Mouse (Mus musculus): ENCODE measurements around the gene Tap2. TPM values are rescaled to one million over a fixed set of nuclear protein-coding genes. Genes with fewer than 3 reads are reported as not detected.
"Not testable (repeated sequence)": the region's sequence is repeated elsewhere in the genome, so short reads cannot be mapped to it uniquely, and the experiment has no call there.

The Tap2 gene
- polyA plus RNA-seq, 1 experiment from 2014 or later, result 7.4 TPM

- not testable (repeated sequence) for H3K9ac ChIP-seq (ENCODE audit: low read depth, low read length); H3K4me2 ChIP-seq; H3K27me3 ChIP-seq (replicated peaks; ENCODE audit: control insufficient read depth, insufficient read depth, low read length); H3K4me3 ChIP-seq (ENCODE audit: low read depth, low read length); H3K9me3 ChIP-seq (ENCODE audit: control insufficient read depth, low read length); H3K4me1 ChIP-seq (replicated peaks; ENCODE audit: control insufficient read depth, insufficient read depth, low read length); ATAC-seq (replicated peaks; ENCODE audit: low FRiP score); H3K27ac ChIP-seq (ENCODE audit: low read depth, low read length); DNase-seq (ENCODE audit: low spot score); H3K36me3 ChIP-seq (ENCODE audit: control insufficient read depth, insufficient read depth, low read length)
- 97% methylated on average over 13 of the region's 23 CpGs for WGBS
These were observed 22.6 kb downstream of the Tap2 start for GRCm38 (mm10) chr17:34225911-34226310.

GRCm38 (mm10) chr17:34230971-34231370 is 27.6 kb downstream of the Tap2 start:
- H3K9me3 ChIP-seq (ENCODE audit: control insufficient read depth, low read length); DNase-seq (ENCODE audit: low spot score); H3K4me2 ChIP-seq; H3K4me3 ChIP-seq (ENCODE audit: low read depth, low read length); H3K9ac ChIP-seq (ENCODE audit: low read depth, low read length); H3K27ac ChIP-seq (ENCODE audit: low read depth, low read length); ATAC-seq (replicated peaks; ENCODE audit: low FRiP score); H3K27me3 ChIP-seq (replicated peaks; ENCODE audit: control insufficient read depth, insufficient read depth, low read length); H3K4me1 ChIP-seq (replicated peaks; ENCODE audit: control insufficient read depth, insufficient read depth, low read length); H3K36me3 ChIP-seq (ENCODE audit: control insufficient read depth, insufficient read depth, low read length): not testable (repeated sequence)
- 88% methylated on average over 6 of the region's 9 CpGs for WGBS

- not testable (repeated sequence) for H3K27me3 ChIP-seq (replicated peaks; ENCODE audit: control insufficient read depth, insufficient read depth, low read length); H3K4me3 ChIP-seq (ENCODE audit: low read depth, low read length); H3K9ac ChIP-seq (ENCODE audit: low read depth, low read length); H3K4me1 ChIP-seq (replicated peaks; ENCODE audit: control insufficient read depth, insufficient read depth, low read length); H3K9me3 ChIP-seq (ENCODE audit: control insufficient read depth, low read length); DNase-seq (ENCODE audit: low spot score); ATAC-seq (replicated peaks; ENCODE audit: low FRiP score); H3K36me3 ChIP-seq (ENCODE audit: control insufficient read depth, insufficient read depth, low read length); H3K27ac ChIP-seq (ENCODE audit: low read depth, low read length); H3K4me2 ChIP-seq
- 89% methylated on average over 6 of the region's 7 CpGs for WGBS
These were observed 28.7 kb downstream of the Tap2 start for GRCm38 (mm10) chr17:34232021-34232420.

GRCm38 (mm10) chr17:34234926-34235325 is 31.6 kb downstream of the Tap2 start:
- 44% methylated on average over 9 of the region's 9 CpGs for WGBS
- H3K4me2 ChIP-seq, result no peak overlapping the region
- no peak for ATAC-seq (replicated peaks; ENCODE audit: low FRiP score)

GRCm38 (mm10) chr17:34236691-34237090 is 33.4 kb downstream of the Tap2 start:
- Histone ChIP-seq H3K36me3 (ENCODE audit: control insufficient read depth, insufficient read depth, low read length) (no peaks in the 10 kb centered on the region), H3K4me1 (replicated peaks; ENCODE audit: control insufficient read depth, insufficient read depth, low read length) (no peaks in the 10 kb centered on the region), H3K4me3 (ENCODE audit: low read depth, low read length) (no peak overlapping the region), H3K27me3 (replicated peaks; ENCODE audit: control insufficient read depth, insufficient read depth, low read length) (no peaks in the 10 kb centered on the region), H3K27ac (ENCODE audit: low read depth, low read length) (no peak overlapping the region), H3K4me2 (no peak overlapping the region), H3K9ac (ENCODE audit: low read depth, low read length) (no peak overlapping the region), H3K9me3 (ENCODE audit: control insufficient read depth, low read length) (no peaks in the 10 kb centered on the region)
- no peak for ATAC-seq (replicated peaks; ENCODE audit: low FRiP score)
- 73% methylated on average over 5 of the region's 5 CpGs for WGBS
- DNase-seq (ENCODE audit: low spot score), result no peak

More at GRCm38 (mm10) chr17:34234926-34235325, 31.6 kb downstream of the Tap2 start:
- no peak overlapping the region for H3K4me3 ChIP-seq (ENCODE audit: low read depth, low read length)
- no peak overlapping the region for H3K27ac ChIP-seq (ENCODE audit: low read depth, low read length)
- H3K9me3 ChIP-seq (ENCODE audit: control insufficient read depth, low read length), result no peaks in the 10 kb centered on the region
- H3K9ac ChIP-seq (ENCODE audit: low read depth, low read length), result no peak overlapping the region
- DNase-seq (ENCODE audit: low spot score), result peak; percentile 48
- no peaks in the 10 kb centered on the region for H3K27me3 ChIP-seq (replicated peaks; ENCODE audit: control insufficient read depth, insufficient read depth, low read length)
- H3K4me1 ChIP-seq (replicated peaks; ENCODE audit: control insufficient read depth, insufficient read depth, low read length), result no peaks in the 10 kb centered on the region
- no peaks in the 10 kb centered on the region for H3K36me3 ChIP-seq (ENCODE audit: control insufficient read depth, insufficient read depth, low read length)

GRCm38 (mm10) chr17:34237741-34238140 is 34.4 kb downstream of the Tap2 start:
- ATAC-seq (replicated peaks; ENCODE audit: low FRiP score), result no peak
- no peak overlapping the region for H3K9ac ChIP-seq (ENCODE audit: low read depth, low read length)
- WGBS, result 80% methylated on average over 3 of the region's 3 CpGs

GRCm38 (mm10) chr17:34238706-34239105 is 35.4 kb downstream of the Tap2 start, which contains the start of gene H2-Ob:
H2-Ob (plus strand) TSS chr17:34238903.
- no peak within 1 kb of the TSS for H3K4me3 ChIP-seq (ENCODE audit: low read depth, low read length)
- no peak within 1 kb of the TSS for H3K27ac ChIP-seq (ENCODE audit: low read depth, low read length)
- no peaks in the 10 kb centered on the region for H3K9me3 ChIP-seq (ENCODE audit: control insufficient read depth, low read length)
- H3K9ac ChIP-seq (ENCODE audit: low read depth, low read length), result no peak within 1 kb of the TSS
- ATAC-seq (replicated peaks; ENCODE audit: low FRiP score) (no peak), DNase-seq (ENCODE audit: low spot score) (no peak)
- H3K27me3 ChIP-seq (replicated peaks; ENCODE audit: control insufficient read depth, insufficient read depth, low read length), result no peaks in the 10 kb centered on the region
- no peak within 1 kb of the TSS for H3K4me2 ChIP-seq
- no peaks in the 10 kb centered on the region for H3K4me1 ChIP-seq (replicated peaks; ENCODE audit: control insufficient read depth, insufficient read depth, low read length)
- H3K36me3 ChIP-seq (ENCODE audit: control insufficient read depth, insufficient read depth, low read length), result no peaks in the 10 kb centered on the region
- WGBS, result 54% methylated on average over 3 of the region's 3 CpGs

More at GRCm38 (mm10) chr17:34237741-34238140, 34.4 kb downstream of the Tap2 start:
- Histone ChIP-seq H3K27me3 (replicated peaks; ENCODE audit: control insufficient read depth, insufficient read depth, low read length) (no peaks in the 10 kb centered on the region), H3K4me1 (replicated peaks; ENCODE audit: control insufficient read depth, insufficient read depth, low read length) (no peaks in the 10 kb centered on the region), H3K27ac (ENCODE audit: low read depth, low read length) (no peak overlapping the region), H3K36me3 (ENCODE audit: control insufficient read depth, insufficient read depth, low read length) (no peaks in the 10 kb centered on the region), H3K4me3 (ENCODE audit: low read depth, low read length) (no peak overlapping the region), H3K4me2 (no peak overlapping the region), H3K9me3 (ENCODE audit: control insufficient read depth, low read length) (no peaks in the 10 kb centered on the region)
- no peak for DNase-seq (ENCODE audit: low spot score)

GRCm38 (mm10) chr17:34239601-34240041 is 36.3 kb downstream of the Tap2 start:
- H3K9ac ChIP-seq (ENCODE audit: low read depth, low read length), result no peak overlapping the region
- H3K27me3 ChIP-seq (replicated peaks; ENCODE audit: control insufficient read depth, insufficient read depth, low read length), result no peaks in the 10 kb centered on the region
- H3K27ac ChIP-seq (ENCODE audit: low read depth, low read length), result no peak overlapping the region
- DNase-seq (ENCODE audit: low spot score), result no peak
- no peak for ATAC-seq (replicated peaks; ENCODE audit: low FRiP score)
- 46% methylated on average over 10 of the region's 10 CpGs for WGBS
- no peaks in the 10 kb centered on the region for H3K9me3 ChIP-seq (ENCODE audit: control insufficient read depth, low read length)
- no peaks in the 10 kb centered on the region for H3K4me1 ChIP-seq (replicated peaks; ENCODE audit: control insufficient read depth, insufficient read depth, low read length)
- no peaks in the 10 kb centered on the region for H3K36me3 ChIP-seq (ENCODE audit: control insufficient read depth, insufficient read depth, low read length)
- no peak overlapping the region for H3K4me2 ChIP-seq
- H3K4me3 ChIP-seq (ENCODE audit: low read depth, low read length), result no peak overlapping the region

GRCm38 (mm10) chr17:34240366-34240765 is 37.0 kb downstream of the Tap2 start:
- Histone ChIP-seq H3K27ac (ENCODE audit: low read depth, low read length) (no peak overlapping the region), H3K9ac (ENCODE audit: low read depth, low read length) (no peak overlapping the region), H3K4me2 (no peak overlapping the region), H3K36me3 (ENCODE audit: control insufficient read depth, insufficient read depth, low read length) (no peaks in the 10 kb centered on the region), H3K4me3 (ENCODE audit: low read depth, low read length) (no peak overlapping the region), H3K4me1 (replicated peaks; ENCODE audit: control insufficient read depth, insufficient read depth, low read length) (no peaks in the 10 kb centered on the region), H3K27me3 (replicated peaks; ENCODE audit: control insufficient read depth, insufficient read depth, low read length) (no peaks in the 10 kb centered on the region), H3K9me3 (ENCODE audit: control insufficient read depth, low read length) (no peaks in the 10 kb centered on the region)
- DNase-seq (ENCODE audit: low spot score) (no peak), ATAC-seq (replicated peaks; ENCODE audit: low FRiP score) (no peak)
- WGBS, result 47% methylated on average over 3 of the region's 3 CpGs

All from liver, embryonic 11.5 days (tissue).